Mouse (Mus musculus) Patski (cell line): ENCODE measurements around the gene Spint1. TPM values are rescaled to one million over a fixed set of nuclear protein-coding genes. Genes with fewer than 3 reads are reported as not detected.

Source experiments
- ATAC-seq: fragments of 100-300 bp; one replicate; pipeline ENCODE4 v1.8.0; 2021
- CTCF ChIA-PET: fragments of 350-600 bp; sonication (Branson Sonifier 250); formaldehyde crosslinking; loops from one replicate; lab custom pipeline; 2022; ENCODE audit warnings: inconsistent platforms; lab: Charles Lee
- POLR2A ChIA-PET: fragments of 350-600 bp; sonication (Branson Sonifier 250); formaldehyde crosslinking; loops from one replicate; lab custom pipeline; 2022; ENCODE audit warnings: antibody characterized with exemption, inconsistent platforms; lab: Charles Lee
- DNase-seq: peaks from one replicate; pipeline ENCODE4 v3.0.0-alpha.2; 2011; ENCODE audit warnings: low read depth, low spot score
- H3K27me3 ChIP-seq: fragments of 371-371 bp; one replicate; pipeline ENCODE4 v1.5.1; 2021
- CTCF ChIP-seq: fragments of 100-300 bp; IDR thresholded peaks from one replicate; pipeline ENCODE4 v1.5.1; 2021
- in situ Hi-C: fragments of 300-500 bp; cut with MboI; formaldehyde crosslinking; loops from 3 replicates; pipeline ENCODE4 v1.11.1; 2018; ENCODE audit warnings: low pct_unique_long_range_greater_than_20kb, mixed read lengths
- polyA plus RNA-seq: library from polyadenylated mRNA; unstranded; gene quantifications from one replicate; pipeline ENCODE4 v1.2.3, GENCODE M21; 2021

Gene Spint1
- 4.5 TPM for polyA plus RNA-seq

GRCm38 (mm10) chr2:119237210-119237870, at the start of gene Spint1:
TSS of gene Spint1 (plus strand) at chr2:119237362.
- DNase-seq (no peak), ATAC-seq (no peak)
- no peaks in the 10 kb centered on the region for H3K27me3 ChIP-seq
- in situ Hi-C loops = no loop called here
- TF ChIP-seq CTCF = no peak
- CTCF ChIA-PET = no interaction called here
- POLR2A ChIA-PET = no interaction called here

- POLR2A ChIA-PET = interaction anchor here (0.6 kb wide), 1 partner anchor 521 kb away, joined by 4 read pairs; no protein-coding TSS in a partner anchor
- no peaks in the 10 kb centered on the region for H3K27me3 ChIP-seq
- peak; percentile 21 for ATAC-seq
- TF ChIP-seq CTCF = peak; percentile 85
- no peak for DNase-seq
- CTCF ChIA-PET = interaction anchor here (0.8 to 3.5 kb wide), 29 partner anchors 12 to 211 kb away, joined by 3 to 41 read pairs (median 5); partner anchors contain the start of gene Gm14137
- in situ Hi-C loops = loop anchor here (5.0 kb wide), 2 partner anchors 37 to 87 kb away; no protein-coding TSS in a partner anchor
Measured at GRCm38 (mm10) chr2:119189029-119189710, 48.0 kb upstream of the Spint1 start.

DNA sequence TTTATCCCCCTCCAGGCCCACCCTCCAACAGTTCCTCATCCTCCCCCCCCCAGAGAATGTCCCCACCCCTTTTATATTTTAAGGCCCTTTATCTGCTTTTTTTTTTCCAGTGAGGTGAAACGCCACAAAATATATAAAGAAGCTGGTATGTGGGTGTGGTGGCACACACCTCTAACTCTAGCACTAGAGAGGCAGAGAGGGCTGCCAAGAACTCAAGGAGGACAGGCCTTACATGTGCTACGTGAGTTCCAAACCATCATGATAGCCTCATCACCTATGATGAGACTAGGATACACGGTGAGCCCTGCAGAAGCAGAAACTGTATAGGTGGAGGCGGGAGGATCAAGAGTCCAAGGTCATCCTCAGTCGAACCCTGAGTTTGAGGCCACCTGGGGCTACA, 46.2 kb upstream of the Spint1 start:
- ChIA-PET CTCF (no interaction called here), POLR2A (interaction anchor here (0.6 kb wide), 1 partner anchor 462 kb away, joined by 5 read pairs; no protein-coding TSS in a partner anchor)
- DNase-seq = no peak
- TF ChIP-seq CTCF = no peak
- no peak for ATAC-seq
- no peaks in the 10 kb centered on the region for H3K27me3 ChIP-seq
- in situ Hi-C loops = no loop called here

- H3K27me3 ChIP-seq = no peaks in the 10 kb centered on the region
- ChIA-PET POLR2A (no interaction called here), CTCF (interaction anchor here (1.1 to 1.3 kb wide), 2 partner anchors 9 to 94 kb away, joined by 4 to 5 read pairs; partner anchors contain the start of gene Vps18)
- DNase-seq (no peak), ATAC-seq (no peak)
- TF ChIP-seq CTCF = no peak
- in situ Hi-C loops = no loop called here
Measured at GRCm38 (mm10) chr2:119194140-119194539, 43.0 kb upstream of the Spint1 start.

DNA sequence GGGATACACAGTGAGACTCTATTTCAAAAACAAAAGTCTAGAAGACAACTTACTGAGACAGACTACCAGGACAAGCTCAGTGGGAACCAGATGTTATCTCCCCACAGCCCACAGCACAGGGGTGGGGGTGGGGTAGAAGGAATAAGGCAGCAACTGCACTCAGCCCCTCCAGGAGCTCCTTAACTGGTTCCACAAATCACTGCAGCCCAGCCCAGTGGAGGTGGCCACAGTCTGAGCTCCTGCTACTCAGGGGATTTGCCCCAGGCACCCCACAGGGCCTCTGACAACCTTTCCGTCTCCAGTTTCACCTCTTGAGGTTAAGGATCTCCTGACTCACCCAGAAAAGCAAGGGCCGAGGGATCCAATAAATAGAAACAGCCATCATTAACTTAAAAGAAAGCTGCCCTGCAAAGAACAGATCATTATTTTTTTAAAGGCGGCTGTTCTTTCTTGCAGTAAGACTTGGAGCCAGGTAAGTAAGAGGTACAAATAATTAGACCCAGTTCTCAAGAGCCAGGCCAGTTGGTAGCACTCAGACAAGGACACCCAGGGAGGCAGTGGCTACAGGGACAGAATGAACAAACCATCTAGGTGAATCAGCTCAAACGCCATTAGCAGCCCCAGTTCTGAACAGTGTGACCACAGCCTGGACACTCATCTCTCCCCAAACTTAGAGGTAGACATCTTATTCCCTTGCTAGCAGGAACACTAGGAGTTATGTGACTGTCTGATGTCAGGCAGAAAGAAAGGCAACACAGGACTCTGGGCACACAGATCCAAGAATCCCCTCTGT, 40.6 kb upstream of the Spint1 start:
- in situ Hi-C loops = no loop called here
- ChIA-PET POLR2A (interaction anchor here (0.6 kb wide), 1 partner anchor 282 kb away, joined by 5 read pairs; no protein-coding TSS in a partner anchor), CTCF (interaction anchor here (1.0 to 1.2 kb wide), 3 partner anchors 18 to 74 kb away, joined by 3 read pairs; no protein-coding TSS in a partner anchor)
- DNase-seq = no peak
- ATAC-seq = no peak
- no peaks in the 10 kb centered on the region for H3K27me3 ChIP-seq
- no peak for TF ChIP-seq CTCF

GRCm38 (mm10) chr2:119197493-119197892, 39.7 kb upstream of the Spint1 start:
- ChIA-PET POLR2A (no interaction called here), CTCF (no interaction called here)
- TF ChIP-seq CTCF = no peak
- DNase-seq (no peak), ATAC-seq (no peak)
- in situ Hi-C loops = no loop called here
- no peaks in the 10 kb centered on the region for H3K27me3 ChIP-seq

- DNase-seq (no peak), ATAC-seq (no peak)
- no peak for TF ChIP-seq CTCF
- no peaks in the 10 kb centered on the region for H3K27me3 ChIP-seq
- CTCF ChIA-PET = no interaction called here
- POLR2A ChIA-PET = no interaction called here
- in situ Hi-C loops = no loop called here
Measured at GRCm38 (mm10) chr2:119198049-119198448, 39.1 kb upstream of the Spint1 start.

GRCm38 (mm10) chr2:119198934-119199333, 38.2 kb upstream of the Spint1 start:
- no peaks in the 10 kb centered on the region for H3K27me3 ChIP-seq
- ATAC-seq (no peak), DNase-seq (no peak)
- no peak for TF ChIP-seq CTCF
- ChIA-PET POLR2A (no interaction called here), CTCF (no interaction called here)
- in situ Hi-C loops = no loop called here

GRCm38 (mm10) chr2:119202914-119203453, 34.2 kb upstream of the Spint1 start:
- TF ChIP-seq CTCF = no peak
- ATAC-seq (no peak), DNase-seq (no peak)
- in situ Hi-C loops = loop anchor here (10.0 kb wide), 1 partner anchor 82 kb away; the partner anchor contains the start of gene Vps18
- ChIA-PET POLR2A (no interaction called here), CTCF (interaction anchor here (0.9 to 2.6 kb wide), 4 partner anchors 9 to 105 kb away, joined by 3 to 6 read pairs (median 4); no protein-coding TSS in a partner anchor)
- H3K27me3 ChIP-seq = no peaks in the 10 kb centered on the region
